Mouse (Mus musculus): Measurements from ENCODE around the gene Vegfa. TPM values are rescaled to one million over a fixed set of nuclear protein-coding genes. Genes with fewer than 3 reads are reported as not detected.

The Vegfa gene
- polyA plus RNA-seq, 1 experiment from 2014 or later = 4.7 TPM

GRCm38 (mm10) chr17:46055736-46056135 lies 23.6 kb upstream of the Vegfa start:
- no peak for ATAC-seq

GRCm38 (mm10) chr17:46053291-46053842 lies 21.2 kb upstream of the Vegfa start:
- Histone ChIP-seq H3K27me3 (ENCODE audit: control insufficient read depth, insufficient read depth, low read depth, low read length) (no peaks in the 10 kb centered on the region), H3K27ac (ENCODE audit: low read length) (no peak overlapping the region), H3K4me3 (ENCODE audit: low read depth, low read length) (no peak overlapping the region), H3K9ac (ENCODE audit: low read depth, low read length) (no peak overlapping the region), H3K4me2 (ENCODE audit: low read length) (no peak overlapping the region), H3K36me3 (ENCODE audit: control insufficient read depth, insufficient read depth, low read length) (no peaks in the 10 kb centered on the region), H3K4me1 (ENCODE audit: control insufficient read depth, insufficient read depth, low read length) (no peaks in the 10 kb centered on the region), H3K9me3 (replicated peaks; ENCODE audit: control insufficient read depth, low read length, poor library complexity, severe bottlenecking) (no peaks in the 10 kb centered on the region)
- no peak for ATAC-seq
- WGBS = 76% methylated on average over 7 of the region's 7 CpGs

More at GRCm38 (mm10) chr17:46055736-46056135, 23.6 kb upstream of the Vegfa start:
- WGBS = 84% methylated on average over 7 of the region's 7 CpGs
- Histone ChIP-seq H3K27ac (ENCODE audit: low read length) (no peak overlapping the region), H3K4me3 (ENCODE audit: low read depth, low read length) (no peak overlapping the region), H3K4me1 (ENCODE audit: control insufficient read depth, insufficient read depth, low read length) (no peaks in the 10 kb centered on the region), H3K4me2 (ENCODE audit: low read length) (no peak overlapping the region), H3K9me3 (replicated peaks; ENCODE audit: control insufficient read depth, low read length, poor library complexity, severe bottlenecking) (no peaks in the 10 kb centered on the region), H3K9ac (ENCODE audit: low read depth, low read length) (0 out of 2 replicates have a peak overlapping the region, but pooled peaks have one; percentile 7), H3K27me3 (ENCODE audit: control insufficient read depth, insufficient read depth, low read depth, low read length) (no peaks in the 10 kb centered on the region), H3K36me3 (ENCODE audit: control insufficient read depth, insufficient read depth, low read length) (no peaks in the 10 kb centered on the region)

GRCm38 (mm10) chr17:46052146-46052545 lies 20.0 kb upstream of the Vegfa start:
- WGBS = 35% methylated on average over 3 of the region's 3 CpGs
- no peak for ATAC-seq

GRCm38 (mm10) chr17:46051356-46051755 lies 19.2 kb upstream of the Vegfa start:
- no peak overlapping the region for H3K9ac ChIP-seq (ENCODE audit: low read depth, low read length)
- 82% methylated on average over 5 of the region's 5 CpGs for WGBS
- H3K27ac ChIP-seq (ENCODE audit: low read length) = no peak overlapping the region
- ATAC-seq = no peak
- H3K4me3 ChIP-seq (ENCODE audit: low read depth, low read length) = no peak overlapping the region
- no peaks in the 10 kb centered on the region for H3K4me1 ChIP-seq (ENCODE audit: control insufficient read depth, insufficient read depth, low read length)
- H3K27me3 ChIP-seq (ENCODE audit: control insufficient read depth, insufficient read depth, low read depth, low read length) = no peaks in the 10 kb centered on the region
- no peak overlapping the region for H3K4me2 ChIP-seq (ENCODE audit: low read length)
- H3K9me3 ChIP-seq (replicated peaks; ENCODE audit: control insufficient read depth, low read length, poor library complexity, severe bottlenecking) = no peaks in the 10 kb centered on the region
- H3K36me3 ChIP-seq (ENCODE audit: control insufficient read depth, insufficient read depth, low read length) = no peaks in the 10 kb centered on the region

More at GRCm38 (mm10) chr17:46052146-46052545, 20.0 kb upstream of the Vegfa start:
- Histone ChIP-seq H3K4me2 (ENCODE audit: low read length) (no peak overlapping the region), H3K9me3 (replicated peaks; ENCODE audit: control insufficient read depth, low read length, poor library complexity, severe bottlenecking) (no peaks in the 10 kb centered on the region), H3K9ac (ENCODE audit: low read depth, low read length) (no peak overlapping the region), H3K27ac (ENCODE audit: low read length) (no peak overlapping the region), H3K27me3 (ENCODE audit: control insufficient read depth, insufficient read depth, low read depth, low read length) (no peaks in the 10 kb centered on the region), H3K36me3 (ENCODE audit: control insufficient read depth, insufficient read depth, low read length) (no peaks in the 10 kb centered on the region), H3K4me1 (ENCODE audit: control insufficient read depth, insufficient read depth, low read length) (no peaks in the 10 kb centered on the region), H3K4me3 (ENCODE audit: low read depth, low read length) (no peak overlapping the region)

GRCm38 (mm10) chr17:46049567-46049966 lies 17.4 kb upstream of the Vegfa start:
- no peak overlapping the region for H3K4me3 ChIP-seq (ENCODE audit: low read depth, low read length)
- no peak for ATAC-seq
- H3K27ac ChIP-seq (ENCODE audit: low read length) = no peak overlapping the region
- H3K9ac ChIP-seq (ENCODE audit: low read depth, low read length) = no peak overlapping the region
- WGBS = 59% methylated on average over 4 of the region's 4 CpGs
- H3K4me2 ChIP-seq (ENCODE audit: low read length) = no peak overlapping the region
- no peaks in the 10 kb centered on the region for H3K9me3 ChIP-seq (replicated peaks; ENCODE audit: control insufficient read depth, low read length, poor library complexity, severe bottlenecking)
- no peaks in the 10 kb centered on the region for H3K36me3 ChIP-seq (ENCODE audit: control insufficient read depth, insufficient read depth, low read length)
- H3K27me3 ChIP-seq (ENCODE audit: control insufficient read depth, insufficient read depth, low read depth, low read length) = no peaks in the 10 kb centered on the region
- H3K4me1 ChIP-seq (ENCODE audit: control insufficient read depth, insufficient read depth, low read length) = no peaks in the 10 kb centered on the region

- WGBS = 94% methylated on average over 4 of the region's 4 CpGs
- H3K4me2 ChIP-seq (ENCODE audit: low read length) = no peak overlapping the region
- H3K27ac ChIP-seq (ENCODE audit: low read length) = no peak overlapping the region
- no peaks in the 10 kb centered on the region for H3K4me1 ChIP-seq (ENCODE audit: control insufficient read depth, insufficient read depth, low read length)
- ATAC-seq = no peak
- no peaks in the 10 kb centered on the region for H3K36me3 ChIP-seq (ENCODE audit: control insufficient read depth, insufficient read depth, low read length)
- H3K27me3 ChIP-seq (ENCODE audit: control insufficient read depth, insufficient read depth, low read depth, low read length) = no peaks in the 10 kb centered on the region
- no peak overlapping the region for H3K4me3 ChIP-seq (ENCODE audit: low read depth, low read length)
- H3K9me3 ChIP-seq (replicated peaks; ENCODE audit: control insufficient read depth, low read length, poor library complexity, severe bottlenecking) = no peaks in the 10 kb centered on the region
- H3K9ac ChIP-seq (ENCODE audit: low read depth, low read length) = no peak overlapping the region
Observed at GRCm38 (mm10) chr17:46048184-46048583, 16.0 kb upstream of the Vegfa start.

GRCm38 (mm10) chr17:46045742-46046141 lies 13.6 kb upstream of the Vegfa start:
- WGBS = 87% methylated on average over 8 of the region's 8 CpGs
- no peak overlapping the region for H3K4me3 ChIP-seq (ENCODE audit: low read depth, low read length)
- H3K36me3 ChIP-seq (ENCODE audit: control insufficient read depth, insufficient read depth, low read length) = no peaks in the 10 kb centered on the region
- H3K27me3 ChIP-seq (ENCODE audit: control insufficient read depth, insufficient read depth, low read depth, low read length) = no peaks in the 10 kb centered on the region
- no peaks in the 10 kb centered on the region for H3K9me3 ChIP-seq (replicated peaks; ENCODE audit: control insufficient read depth, low read length, poor library complexity, severe bottlenecking)
- no peak overlapping the region for H3K27ac ChIP-seq (ENCODE audit: low read length)
- H3K4me1 ChIP-seq (ENCODE audit: control insufficient read depth, insufficient read depth, low read length) = no peaks in the 10 kb centered on the region
- H3K9ac ChIP-seq (ENCODE audit: low read depth, low read length) = no peak overlapping the region
- no peak overlapping the region for H3K4me2 ChIP-seq (ENCODE audit: low read length)
- ATAC-seq = no peak

- no peak for ATAC-seq
- 90% methylated on average over 5 of the region's 5 CpGs for WGBS
Observed at GRCm38 (mm10) chr17:46044953-46045352, 12.8 kb upstream of the Vegfa start.

GRCm38 (mm10) chr17:46042158-46042557 lies 10.0 kb upstream of the Vegfa start:
- no peaks in the 10 kb centered on the region for H3K27me3 ChIP-seq (ENCODE audit: control insufficient read depth, insufficient read depth, low read depth, low read length)
- no peaks in the 10 kb centered on the region for H3K9me3 ChIP-seq (replicated peaks; ENCODE audit: control insufficient read depth, low read length, poor library complexity, severe bottlenecking)
- 91% methylated on average over 8 of the region's 8 CpGs for WGBS
- no peaks in the 10 kb centered on the region for H3K36me3 ChIP-seq (ENCODE audit: control insufficient read depth, insufficient read depth, low read length)
- no peak overlapping the region for H3K4me2 ChIP-seq (ENCODE audit: low read length)
- no peak overlapping the region for H3K4me3 ChIP-seq (ENCODE audit: low read depth, low read length)
- H3K27ac ChIP-seq (ENCODE audit: low read length) = no peak overlapping the region
- ATAC-seq = no peak
- no peak overlapping the region for H3K9ac ChIP-seq (ENCODE audit: low read depth, low read length)
- no peaks in the 10 kb centered on the region for H3K4me1 ChIP-seq (ENCODE audit: control insufficient read depth, insufficient read depth, low read length)

More at GRCm38 (mm10) chr17:46044953-46045352, 12.8 kb upstream of the Vegfa start:
- Histone ChIP-seq H3K4me1 (ENCODE audit: control insufficient read depth, insufficient read depth, low read length) (no peaks in the 10 kb centered on the region), H3K27me3 (ENCODE audit: control insufficient read depth, insufficient read depth, low read depth, low read length) (no peaks in the 10 kb centered on the region), H3K9me3 (replicated peaks; ENCODE audit: control insufficient read depth, low read length, poor library complexity, severe bottlenecking) (no peaks in the 10 kb centered on the region), H3K27ac (ENCODE audit: low read length) (no peak overlapping the region), H3K4me3 (ENCODE audit: low read depth, low read length) (no peak overlapping the region), H3K9ac (ENCODE audit: low read depth, low read length) (no peak overlapping the region), H3K36me3 (ENCODE audit: control insufficient read depth, insufficient read depth, low read length) (no peaks in the 10 kb centered on the region), H3K4me2 (ENCODE audit: low read length) (no peak overlapping the region)
